Mouse (Mus musculus) heart, embryonic 12.5 days (tissue): ENCODE data around the gene Tmeff2. TPM values are rescaled to one million over a fixed set of nuclear protein-coding genes. Genes with fewer than 3 reads are reported as not detected.
A peak's percentile ranks its signal among the peaks of the same experiment; 100 is the strongest.
"Not testable (repeated sequence)": the region's sequence is repeated elsewhere in the genome, so short reads cannot be mapped to it uniquely, and the experiment has no call there.

ENCODE experiments used
- ATAC-seq: fragments of 200-750 bp; cut with Nextera tagmentation; 2 replicates; pipeline ENCODE4 v1.8.0; 2017; ENCODE audit warnings: moderate TSS enrichment, moderate library complexity; ENCODE audit not compliant: insufficient number of reproducible peaks, low FRiP score
- H3K27ac ChIP-seq: fragments of 300-500 bp; sonication (generic); 2 replicates; pipeline ENCODE4 v1.5.1; 2016; ENCODE audit warnings: mild to moderate bottlenecking, moderate library complexity; ENCODE audit not compliant: poor library complexity, severe bottlenecking
- H3K27me3 ChIP-seq: fragments of 300-500 bp; sonication (generic); replicated peaks from 2 replicates; pipeline ENCODE4 v1.6.1; 2016; ENCODE audit warnings: mild to moderate bottlenecking, moderate library complexity
- H3K36me3 ChIP-seq: fragments of 300-500 bp; sonication (generic); 2 replicates; pipeline ENCODE4 v1.6.1; 2016; ENCODE audit warnings: mild to moderate bottlenecking, moderate library complexity
- H3K4me1 ChIP-seq: fragments of 300-500 bp; sonication (generic); replicated peaks from 2 replicates; pipeline ENCODE4 v1.6.1; 2016; ENCODE audit warnings: mild to moderate bottlenecking
- H3K4me2 ChIP-seq: fragments of 300-500 bp; sonication (generic); 2 replicates; pipeline ENCODE4 v1.6.1; 2016; ENCODE audit warnings: mild to moderate bottlenecking, moderate library complexity
- H3K4me3 ChIP-seq: fragments of 300-500 bp; sonication (generic); 2 replicates; pipeline ENCODE4 v1.5.1; 2016; ENCODE audit warnings: mild to moderate bottlenecking
- H3K9ac ChIP-seq: fragments of 300-500 bp; sonication (generic); 2 replicates; pipeline ENCODE4 v1.6.1; 2016; ENCODE audit warnings: mild to moderate bottlenecking, moderate library complexity
- H3K9me3 ChIP-seq: fragments of 300-500 bp; sonication (generic); replicated peaks from 2 replicates; pipeline ENCODE4 v1.6.1; 2016; ENCODE audit warnings: mild to moderate bottlenecking, moderate library complexity
- WGBS: fragments of 180-500 bp; shearing (Covaris S2); methylation state at CpG from one replicate; pipeline ENCODE4 v1.1.7; 2016; 5-methylcytosine and 5-hydroxymethylcytosine counted together
- polyA plus RNA-seq: library from polyadenylated mRNA; unstranded; fragments of >200 nt; fragmentation: Nextera tagmentation; extraction: Ambion mirVana; gene quantifications from 2 replicates; pipeline ENCODE4 v1.2.1, GENCODE M21; 2016

Gene Tmeff2
- 1.2 and 1.3 TPM in 2 replicates for polyA plus RNA-seq

- ATAC-seq, H3K36me3 ChIP-seq, H3K4me1 ChIP-seq, H3K9ac ChIP-seq, H3K9me3 ChIP-seq, H3K27ac ChIP-seq, H3K4me2 ChIP-seq, H3K4me3 ChIP-seq, H3K27me3 ChIP-seq: not testable (repeated sequence)
- 79% methylated on average over 9 of the region's 9 CpGs for WGBS
Observed at GRCm38 (mm10) chr1:50900386-50900785, at the start of gene Tmeff2. Tmeff2 (plus strand) TSS chr1:50900647.

DNA sequence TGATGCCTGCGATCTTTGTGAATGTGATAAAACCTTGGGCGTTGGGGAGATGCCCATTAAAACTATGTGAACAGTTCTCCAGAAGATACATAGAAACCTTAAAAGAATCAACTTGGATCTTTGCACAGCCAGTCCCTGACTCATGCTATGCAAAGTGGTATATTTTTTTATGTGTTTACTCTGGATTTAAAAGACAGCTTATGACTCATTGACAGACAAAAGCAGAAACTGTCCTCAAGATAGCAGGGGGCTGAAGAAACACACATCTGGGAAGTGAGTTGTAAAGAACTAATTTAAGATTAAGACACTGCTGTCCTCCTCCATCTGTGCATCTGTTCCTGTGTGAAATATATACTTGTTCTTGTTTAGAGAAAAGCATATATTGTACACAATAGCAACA lies 38.9 kb upstream of the Tmeff2 start:
- WGBS, result 77% methylated on average over 2 of the region's 2 CpGs
- Histone ChIP-seq H3K27ac (no peak overlapping the region), H3K9me3 (no peaks in the 10 kb centered on the region), H3K27me3 (no peaks in the 10 kb centered on the region), H3K4me1 (no peaks in the 10 kb centered on the region), H3K36me3 (no peaks in the 10 kb centered on the region), H3K4me3 (no peak overlapping the region), H3K9ac (no peak overlapping the region), H3K4me2 (no peak overlapping the region)
- ATAC-seq, result no peak

GRCm38 (mm10) chr1:50897696-50898095 lies 2.8 kb upstream of the Tmeff2 start:
- H3K4me1 ChIP-seq, result no peaks in the 10 kb centered on the region
- WGBS, result 79% methylated on average over 6 of the region's 6 CpGs
- H3K27me3 ChIP-seq, result no peaks in the 10 kb centered on the region
- H3K4me3 ChIP-seq, result no peak overlapping the region
- no peak overlapping the region for H3K27ac ChIP-seq
- H3K9me3 ChIP-seq, result 0 out of 2 replicates have a peak, but pooled peaks cover 3% of the 10 kb centered on the region
- no peaks in the 10 kb centered on the region for H3K36me3 ChIP-seq
- ATAC-seq, result no peak
- no peak overlapping the region for H3K9ac ChIP-seq
- no peak overlapping the region for H3K4me2 ChIP-seq

- Histone ChIP-seq H3K36me3 (no peaks in the 10 kb centered on the region), H3K27me3 (peaks cover 20% of the 10 kb centered on the region), H3K9ac (no peak overlapping the region), H3K4me2 (no peak overlapping the region), H3K9me3 (no peaks in the 10 kb centered on the region), H3K27ac (no peak overlapping the region), H3K4me3 (no peak overlapping the region), H3K4me1 (peaks cover 8% of the 10 kb centered on the region; the same call in 1 of the 2 replicates)
- ATAC-seq, result no peak
- 47% methylated on average over 5 of the region's 5 CpGs for WGBS
Observed at GRCm38 (mm10) chr1:50924838-50925355, 24.4 kb downstream of the Tmeff2 start.

- Histone ChIP-seq H3K4me1 (peaks cover 8% of the 10 kb centered on the region; the same call in 1 of the 2 replicates), H3K4me3 (peak overlapping the region; percentile 5), H3K27ac (no peak overlapping the region), H3K36me3 (no peaks in the 10 kb centered on the region), H3K27me3 (peaks cover 20% of the 10 kb centered on the region), H3K9ac (no peak overlapping the region), H3K4me2 (peak overlapping the region; percentile 49), H3K9me3 (no peaks in the 10 kb centered on the region)
- 12% methylated on average over 13 of the region's 13 CpGs for WGBS
- ATAC-seq, result no peak
Observed at GRCm38 (mm10) chr1:50925356-50925921, 25.0 kb downstream of the Tmeff2 start.

GRCm38 (mm10) chr1:50926374-50927060 lies 26.1 kb downstream of the Tmeff2 start:
- Histone ChIP-seq H3K27me3 (peaks cover 20% of the 10 kb centered on the region), H3K4me2 (peak overlapping the region; percentile 99), H3K36me3 (no peaks in the 10 kb centered on the region), H3K27ac (no peak overlapping the region), H3K4me1 (peaks cover 8% of the 10 kb centered on the region; the same call in 1 of the 2 replicates), H3K4me3 (peak overlapping the region; percentile 63), H3K9me3 (no peaks in the 10 kb centered on the region), H3K9ac (peak overlapping the region; percentile 59)
- 2% methylated on average over 23 of the region's 23 CpGs for WGBS
- peak; percentile 51; the same call in 1 of the 2 replicates for ATAC-seq

GRCm38 (mm10) chr1:50927077-50927611 lies 26.7 kb downstream of the Tmeff2 start:
- no peaks in the 10 kb centered on the region for H3K36me3 ChIP-seq
- no peaks in the 10 kb centered on the region for H3K9me3 ChIP-seq
- peak; percentile 92 for ATAC-seq
- peak overlapping the region; percentile 99 for H3K4me2 ChIP-seq
- WGBS, result under 1% methylated on average over 34 of the region's 37 CpGs
- peaks cover 8% of the 10 kb centered on the region; the same call in 1 of the 2 replicates for H3K4me1 ChIP-seq
- peak overlapping the region; percentile 63 for H3K4me3 ChIP-seq
- H3K9ac ChIP-seq, result peak overlapping the region; percentile 59
- H3K27ac ChIP-seq, result no peak overlapping the region
- peaks cover 20% of the 10 kb centered on the region for H3K27me3 ChIP-seq

- Histone ChIP-seq H3K4me1 (peaks cover 8% of the 10 kb centered on the region; the same call in 1 of the 2 replicates), H3K9me3 (no peaks in the 10 kb centered on the region), H3K27me3 (peaks cover 20% of the 10 kb centered on the region), H3K4me3 (peak overlapping the region; percentile 63), H3K27ac (no peak overlapping the region), H3K9ac (peak overlapping the region; percentile 34), H3K4me2 (peak overlapping the region; percentile 99), H3K36me3 (no peaks in the 10 kb centered on the region)
- under 1% methylated on average over 35 of the region's 35 CpGs for WGBS
- peak; percentile 55 for ATAC-seq
Observed at GRCm38 (mm10) chr1:50927679-50928187, 27.3 kb downstream of the Tmeff2 start.

DNA sequence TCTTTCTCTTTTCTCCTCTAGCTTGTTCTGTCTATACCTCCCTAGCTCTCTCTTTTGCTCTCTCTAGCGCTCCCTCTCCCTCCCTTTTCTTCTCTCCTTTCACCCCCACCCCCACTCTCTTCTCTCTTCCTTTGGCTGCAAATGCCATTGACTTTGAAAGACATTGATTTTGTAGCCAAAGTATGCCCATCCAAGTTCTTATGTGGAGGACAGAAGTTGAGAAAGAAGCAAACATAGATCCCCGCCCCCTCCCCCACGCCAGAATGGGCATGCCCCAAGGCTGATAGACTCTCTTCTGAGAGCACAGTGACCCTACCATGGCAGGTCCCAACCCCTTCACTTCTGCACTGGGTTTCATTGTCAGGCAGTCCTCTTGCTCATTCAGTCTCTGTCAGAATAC lies 28.3 kb downstream of the Tmeff2 start:
- no peak for ATAC-seq
- Histone ChIP-seq H3K4me3 (no peak overlapping the region), H3K9ac (no peak overlapping the region), H3K4me2 (peak overlapping the region; percentile 4; the same call in 1 of the 2 replicates), H3K9me3 (no peaks in the 10 kb centered on the region), H3K27me3 (peaks cover 20% of the 10 kb centered on the region), H3K27ac (no peak overlapping the region), H3K4me1 (peaks cover 8% of the 10 kb centered on the region; the same call in 1 of the 2 replicates), H3K36me3 (no peaks in the 10 kb centered on the region)
- WGBS, result 25% methylated on average over 3 of the region's 3 CpGs

DNA sequence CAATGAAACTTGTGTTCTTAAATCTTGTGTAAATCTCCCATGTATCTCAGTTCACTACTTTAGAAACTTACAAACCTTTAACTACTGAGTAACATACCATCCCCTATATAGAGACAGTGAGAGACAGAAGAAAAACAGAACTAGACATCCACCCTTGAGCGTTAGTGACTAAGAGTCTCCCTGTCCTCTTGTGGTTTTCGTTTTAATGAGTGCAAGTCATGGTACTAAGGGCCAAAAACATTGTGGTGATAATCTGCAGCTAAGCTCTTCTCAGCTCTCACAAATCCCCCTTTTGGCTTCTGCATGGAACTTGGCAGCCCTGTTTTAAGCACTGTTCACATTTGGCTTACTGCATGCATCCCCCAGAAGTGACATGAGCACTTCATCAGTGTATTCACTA lies 34.6 kb downstream of the Tmeff2 start:
- H3K4me2 ChIP-seq, result no peak overlapping the region
- no peak overlapping the region for H3K9ac ChIP-seq
- no peak overlapping the region for H3K27ac ChIP-seq
- H3K27me3 ChIP-seq, result no peaks in the 10 kb centered on the region
- no peak overlapping the region for H3K4me3 ChIP-seq
- WGBS, result 63% methylated on average over 2 of the region's 2 CpGs
- no peaks in the 10 kb centered on the region for H3K9me3 ChIP-seq
- ATAC-seq, result no peak
- no peaks in the 10 kb centered on the region for H3K4me1 ChIP-seq
- H3K36me3 ChIP-seq, result no peaks in the 10 kb centered on the region

DNA sequence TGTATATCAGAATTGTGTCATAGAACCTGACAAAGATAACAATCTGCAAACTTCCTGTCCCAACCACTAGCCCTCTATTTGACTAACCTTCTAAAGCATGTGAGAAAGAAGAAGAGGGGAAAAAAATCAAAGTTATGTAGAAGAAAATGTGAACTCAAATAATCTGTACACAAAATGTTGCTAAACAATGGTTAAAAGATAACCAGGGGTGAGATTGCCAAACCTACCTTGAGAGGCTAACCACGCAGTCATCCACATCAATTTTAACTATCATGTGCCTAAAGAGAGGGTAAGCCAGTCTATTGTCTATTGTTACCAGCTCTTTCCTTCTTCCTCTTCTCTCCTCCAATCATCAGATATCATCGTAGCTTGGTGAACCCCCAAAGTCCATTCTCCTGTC lies 35.0 kb downstream of the Tmeff2 start:
- Histone ChIP-seq H3K4me2 (no peak overlapping the region), H3K9ac (no peak overlapping the region), H3K27ac (no peak overlapping the region), H3K4me3 (no peak overlapping the region), H3K36me3 (no peaks in the 10 kb centered on the region), H3K9me3 (no peaks in the 10 kb centered on the region), H3K27me3 (no peaks in the 10 kb centered on the region), H3K4me1 (no peaks in the 10 kb centered on the region)
- no peak for ATAC-seq
- WGBS, result 55% methylated on average over 2 of the region's 2 CpGs
